Mouse (Mus musculus): ENCODE measurements around the gene Galnt14. TPM values are rescaled to one million over a fixed set of nuclear protein-coding genes. Genes with fewer than 3 reads are reported as not detected.

Gene Galnt14
- not detected for total RNA-seq (2018; cell fraction: chromatin; rRNA removed)
- total RNA-seq (2018; cell fraction: cytosol; rRNA removed), result not detected
- total RNA-seq (2018; cell fraction: nucleus; rRNA removed), result not detected
- polyA plus RNA-seq (2018), result not detected in 3 replicates

- no peaks in the 10 kb centered on the region for H3K79me2 ChIP-seq (ENCODE audit: inconsistent target)
- under 1% methylated on average over 71 of the region's 75 CpGs for WGBS (ENCODE audit: missing documents)
- no peaks in the 10 kb centered on the region for H3K36me3 ChIP-seq (ENCODE audit: inconsistent target)
- H3K4me3 ChIP-seq (ENCODE audit: inconsistent target), result no peak within 1 kb of the TSS
- no peak within 1 kb of the TSS for H3K27ac ChIP-seq
Observed at GRCm38 (mm10) chr17:73710042-73710911, at the start of gene Galnt14. Galnt14 (minus strand) TSS chr17:73710453.

DNA sequence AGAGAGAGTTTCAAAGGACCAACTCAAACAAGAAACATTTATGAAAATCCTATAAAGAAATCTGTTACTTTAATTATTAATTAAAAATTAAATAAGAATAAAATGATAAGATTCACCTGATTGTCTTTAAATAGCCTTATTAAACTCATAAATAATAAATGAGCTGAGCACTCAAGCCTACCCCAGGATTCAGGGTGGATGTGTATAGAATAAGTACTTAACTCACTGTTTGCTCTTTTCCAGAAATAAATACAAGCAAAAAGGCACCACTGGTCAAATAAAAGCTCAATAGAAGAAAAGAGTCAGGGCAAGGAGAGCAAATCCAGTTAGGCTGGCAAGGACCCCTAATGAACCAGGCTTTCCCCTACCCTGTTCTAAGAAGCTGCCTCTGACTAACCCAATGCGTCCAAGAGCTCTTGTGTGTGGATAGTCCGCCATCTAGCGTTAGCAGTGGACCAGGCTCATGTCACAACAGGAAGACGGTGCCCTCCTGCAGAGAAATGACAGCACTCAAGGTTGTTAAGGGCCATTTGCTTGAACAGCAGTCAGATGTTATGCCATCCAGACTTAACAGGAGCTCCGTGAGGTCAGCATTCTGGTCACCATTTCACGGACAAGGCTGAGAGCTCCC lies 33.5 kb upstream of the Galnt14 start:
- Histone ChIP-seq H3K79me2 (ENCODE audit: inconsistent target) (no peaks in the 10 kb centered on the region), H3K27ac (no peak overlapping the region), H3K36me3 (ENCODE audit: inconsistent target) (no peaks in the 10 kb centered on the region), H3K4me3 (ENCODE audit: inconsistent target) (no peak overlapping the region)
- WGBS (ENCODE audit: missing documents), result 0% methylated on average over 6 of the region's 6 CpGs

- WGBS (ENCODE audit: missing documents), result 54% methylated on average over 8 of the region's 8 CpGs
- Histone ChIP-seq H3K27ac (no peak overlapping the region), H3K4me3 (ENCODE audit: inconsistent target) (no peak overlapping the region), H3K79me2 (ENCODE audit: inconsistent target) (no peaks in the 10 kb centered on the region), H3K36me3 (ENCODE audit: inconsistent target) (no peaks in the 10 kb centered on the region)
Observed at GRCm38 (mm10) chr17:73723885-73724682, 13.8 kb upstream of the Galnt14 start.

GRCm38 (mm10) chr17:73719021-73719748 lies 8.9 kb upstream of the Galnt14 start:
- H3K79me2 ChIP-seq (ENCODE audit: inconsistent target), result no peaks in the 10 kb centered on the region
- 100% methylated on average over 2 of the region's 2 CpGs for WGBS (ENCODE audit: missing documents)
- no peak overlapping the region for H3K4me3 ChIP-seq (ENCODE audit: inconsistent target)
- H3K36me3 ChIP-seq (ENCODE audit: inconsistent target), result no peaks in the 10 kb centered on the region
- no peak overlapping the region for H3K27ac ChIP-seq

DNA sequence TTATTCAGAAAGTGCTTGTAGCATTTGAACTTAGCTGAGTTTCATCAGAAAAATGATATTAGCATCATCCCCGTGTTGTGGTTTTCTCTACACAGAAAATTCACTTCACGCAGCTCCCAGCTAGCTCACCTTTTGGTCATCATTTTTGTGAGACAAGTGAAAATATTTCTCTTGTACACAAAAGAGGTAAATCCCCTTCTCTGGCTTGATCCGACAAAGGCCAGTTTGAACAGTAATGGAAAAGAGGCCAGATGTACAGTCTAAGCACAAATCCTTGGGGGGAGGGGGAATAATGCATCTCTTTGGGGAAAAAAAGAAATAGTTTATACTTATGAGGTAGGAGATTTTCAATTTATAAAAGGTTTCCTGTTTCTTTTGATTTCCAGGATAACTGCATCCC lies 6.4 kb upstream of the Galnt14 start:
- WGBS (ENCODE audit: missing documents), result 84% methylated on average over 3 of the region's 3 CpGs
- Histone ChIP-seq H3K4me3 (ENCODE audit: inconsistent target) (no peak overlapping the region), H3K79me2 (ENCODE audit: inconsistent target) (no peaks in the 10 kb centered on the region), H3K36me3 (ENCODE audit: inconsistent target) (no peaks in the 10 kb centered on the region), H3K27ac (no peak overlapping the region)

DNA sequence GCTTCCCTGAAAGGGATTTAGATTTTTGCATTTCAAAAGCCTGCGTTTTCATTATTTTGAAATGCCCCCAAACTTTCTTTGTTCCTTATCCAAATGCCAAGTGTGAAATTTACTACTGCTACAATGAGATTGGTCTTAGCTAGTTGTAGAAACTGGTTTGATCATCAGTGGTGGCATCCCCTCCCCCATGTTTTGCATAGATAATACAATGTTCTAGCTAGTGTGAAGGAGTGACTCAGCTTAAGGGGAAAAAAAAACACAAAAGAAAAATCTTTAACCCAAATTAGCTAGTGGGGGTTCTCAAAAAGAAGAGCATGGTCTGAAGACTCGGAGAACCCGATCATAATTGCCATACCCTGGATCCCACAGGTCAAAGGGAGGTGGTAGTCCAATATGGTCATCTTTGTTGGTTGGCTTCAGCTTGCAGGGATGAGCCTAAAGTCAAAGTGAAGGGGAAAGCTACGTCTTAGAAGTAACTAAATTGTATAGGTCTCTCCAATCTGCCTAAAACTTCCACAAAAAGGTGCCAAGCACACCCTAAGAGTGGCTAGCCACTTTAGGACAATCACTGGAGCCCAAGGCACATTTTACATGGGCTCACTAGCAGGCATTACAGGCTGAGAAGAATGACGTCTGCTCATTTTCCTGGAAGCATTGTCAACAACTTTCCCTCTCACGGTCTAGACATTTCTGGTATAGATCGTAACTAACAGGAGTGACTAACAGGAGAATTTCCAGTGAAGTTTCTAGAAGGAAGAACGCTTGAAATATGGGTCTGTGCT lies 4.4 kb upstream of the Galnt14 start:
- 83% methylated on average over 8 of the region's 8 CpGs for whole genome bisulfite sequencing (ENCODE audit: missing documents)
- Histone ChIP-seq H3K4me3 (ENCODE audit: inconsistent target) (no peak overlapping the region), H3K27ac (no peak overlapping the region), H3K36me3 (ENCODE audit: inconsistent target) (no peaks in the 10 kb centered on the region), H3K79me2 (ENCODE audit: inconsistent target) (no peaks in the 10 kb centered on the region)

DNA sequence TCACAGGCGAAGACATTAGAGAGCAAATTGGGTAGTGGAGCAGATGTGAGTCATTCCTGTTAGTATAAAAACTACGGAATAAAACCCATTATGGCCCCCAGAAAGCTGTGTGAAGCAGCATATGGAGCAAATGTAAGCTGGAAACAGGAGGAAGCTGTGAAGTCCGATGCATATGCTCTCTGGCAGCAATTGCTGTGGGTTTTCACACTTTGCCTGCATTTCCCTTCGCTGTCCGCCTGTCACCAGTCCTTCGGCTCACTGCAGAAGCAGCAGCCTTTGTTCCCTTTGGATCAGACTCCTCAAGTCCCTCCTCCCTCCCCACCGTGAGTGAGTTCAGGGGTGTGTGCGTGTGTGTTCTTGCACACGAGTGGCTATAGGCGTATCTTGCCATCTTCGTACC lies 3.1 kb upstream of the Galnt14 start:
- no peaks in the 10 kb centered on the region for H3K79me2 ChIP-seq (ENCODE audit: inconsistent target)
- 48% methylated on average over 10 of the region's 11 CpGs for WGBS (ENCODE audit: missing documents)
- no peak overlapping the region for H3K4me3 ChIP-seq (ENCODE audit: inconsistent target)
- H3K36me3 ChIP-seq (ENCODE audit: inconsistent target), result no peaks in the 10 kb centered on the region
- H3K27ac ChIP-seq, result no peak overlapping the region

GRCm38 (mm10) chr17:73711919-73712318 lies 1.7 kb upstream of the Galnt14 start:
- Histone ChIP-seq H3K79me2 (ENCODE audit: inconsistent target) (no peaks in the 10 kb centered on the region), H3K36me3 (ENCODE audit: inconsistent target) (no peaks in the 10 kb centered on the region), H3K27ac (no peak overlapping the region), H3K4me3 (ENCODE audit: inconsistent target) (no peak overlapping the region)
- WGBS (ENCODE audit: missing documents), result 75% methylated on average over 15 of the region's 15 CpGs

GRCm38 (mm10) chr17:73709131-73710041 lies 867 bp downstream of the Galnt14 start:
- H3K36me3 ChIP-seq (ENCODE audit: inconsistent target), result no peaks in the 10 kb centered on the region
- WGBS (ENCODE audit: missing documents), result 7% methylated on average over 42 of the region's 43 CpGs
- H3K4me3 ChIP-seq (ENCODE audit: inconsistent target), result no peak overlapping the region
- no peak overlapping the region for H3K27ac ChIP-seq
- no peaks in the 10 kb centered on the region for H3K79me2 ChIP-seq (ENCODE audit: inconsistent target)

- Histone ChIP-seq H3K79me2 (ENCODE audit: inconsistent target) (no peaks in the 10 kb centered on the region), H3K36me3 (ENCODE audit: inconsistent target) (no peaks in the 10 kb centered on the region), H3K4me3 (ENCODE audit: inconsistent target) (no peak overlapping the region), H3K27ac (no peak overlapping the region)
- 94% methylated on average over 6 of the region's 6 CpGs for WGBS (ENCODE audit: missing documents)
Observed at GRCm38 (mm10) chr17:73708451-73708850, 1.8 kb downstream of the Galnt14 start.

DNA sequence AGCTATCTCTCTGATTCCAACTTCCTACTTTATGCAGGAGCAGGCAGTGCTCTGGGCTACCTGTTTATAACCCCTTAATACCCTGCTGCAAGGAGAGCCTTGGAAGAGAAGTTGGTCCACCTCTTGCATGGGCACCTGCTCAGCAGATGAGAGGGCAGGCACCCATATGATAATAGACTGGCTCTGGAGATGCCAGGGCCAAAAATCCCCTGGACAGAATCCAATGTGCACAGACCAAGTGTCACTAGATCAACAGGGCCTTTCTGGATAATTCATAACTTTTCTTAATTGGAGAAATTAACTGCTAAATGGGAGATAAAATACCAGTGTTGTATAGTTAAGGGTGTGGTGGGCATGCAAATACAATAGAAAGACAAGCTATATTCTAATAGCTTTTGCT lies 6.7 kb downstream of the Galnt14 start:
- Histone ChIP-seq H3K27ac (no peak overlapping the region), H3K4me3 (ENCODE audit: inconsistent target) (no peak overlapping the region), H3K79me2 (ENCODE audit: inconsistent target) (no peaks in the 10 kb centered on the region), H3K36me3 (ENCODE audit: inconsistent target) (no peaks in the 10 kb centered on the region)

DNA sequence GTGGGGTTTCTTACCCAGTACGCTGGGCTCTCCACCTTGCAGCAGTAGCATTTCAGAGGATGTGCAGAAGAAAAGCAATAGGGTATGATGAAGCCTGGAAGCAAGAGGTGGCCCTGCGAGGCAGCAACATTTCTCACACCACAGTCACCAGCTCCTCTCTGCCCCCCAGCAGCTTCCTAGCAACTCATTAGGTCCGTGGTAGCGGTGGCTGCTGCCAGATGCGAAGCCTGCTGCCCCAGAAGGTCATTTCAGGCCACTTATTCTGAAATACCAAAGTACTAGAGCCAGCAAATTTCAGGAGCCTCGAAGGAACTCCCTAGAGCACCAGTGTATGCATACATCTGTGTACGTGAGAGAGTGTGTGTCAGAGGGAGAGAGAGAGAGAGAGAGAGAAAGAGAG lies 9.2 kb downstream of the Galnt14 start:
- H3K36me3 ChIP-seq (ENCODE audit: inconsistent target), result no peaks in the 10 kb centered on the region
- no peaks in the 10 kb centered on the region for H3K79me2 ChIP-seq (ENCODE audit: inconsistent target)
- H3K27ac ChIP-seq, result no peak overlapping the region
- WGBS (ENCODE audit: missing documents), result 53% methylated on average over 6 of the region's 7 CpGs
- no peak overlapping the region for H3K4me3 ChIP-seq (ENCODE audit: inconsistent target)

DNA sequence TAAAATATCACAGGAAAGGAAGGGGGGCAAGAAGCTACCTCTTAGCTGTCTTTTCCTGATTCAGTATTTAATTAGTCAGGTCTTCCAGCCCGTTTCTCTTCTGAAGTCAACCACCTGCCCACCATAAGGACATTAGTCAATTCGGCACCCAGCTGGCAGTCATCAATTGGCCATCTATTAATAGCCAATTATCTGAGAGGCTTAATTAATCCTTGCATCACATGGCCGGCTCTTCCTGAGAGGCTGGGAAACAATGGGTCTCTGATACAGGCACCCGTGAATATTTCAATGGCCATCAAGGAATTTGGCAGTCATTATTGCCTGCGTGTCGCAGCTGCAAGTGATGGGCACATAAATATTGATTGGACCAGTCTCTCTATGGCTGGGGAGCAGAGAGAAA lies 10.4 kb downstream of the Galnt14 start:
- no peaks in the 10 kb centered on the region for H3K36me3 ChIP-seq (ENCODE audit: inconsistent target)
- WGBS (ENCODE audit: missing documents), result 74% methylated on average over 6 of the region's 6 CpGs
- H3K79me2 ChIP-seq (ENCODE audit: inconsistent target), result no peaks in the 10 kb centered on the region
- H3K4me3 ChIP-seq (ENCODE audit: inconsistent target), result no peak overlapping the region
- H3K27ac ChIP-seq, result no peak overlapping the region

All from macrophage (primary cell).